ENCODE assay signal across 9 mouse cellular contexts in genomic region chr6:136010290-136011037, GRCm38 (mm10).
DNase-seq lines count a peak whose midpoint lies in the region; ATAC-seq and TF ChIP-seq lines count a peak whose summit lies in the region.
"Had no signal": no experiment of that assay in that cellular context is flagged by ENCODE, and none has a peak within 500 bp of the region (broad histone marks: within the 10 kb centered on the region; RNA-seq: fewer than 3 reads in every experiment).

No protein-coding gene starts in this region.

- peak; percentile 24 for DNase-seq in hindbrain, embryonic 10.5 days (ENCODE audit: low spot score)
- DNase-seq in hindbrain, embryonic 14.5 days (ENCODE audit: low spot score), result no peak
- peak; percentile 10 for DNase-seq in urinary bladder, postnatal 14 days (ENCODE audit: low spot score)
- no peak for DNase-seq in urinary bladder, postnatal 10 days (ENCODE audit: low spot score)
- peak; percentile 55 for DNase-seq in limb, embryonic 14.5 days (ENCODE audit: low spot score)
- DNase-seq in heart, adult 2 months, result no peak
- no peak for DNase-seq in layer of hippocampus, adult 8-10 months (ENCODE audit: low spot score in 2 of 2)

- no peak for TF ChIP-seq CTCF in heart, adult 2 months (IDR thresholded peaks at IDR 0.05)

- peak overlapping the region; percentile 64 for H3K27ac ChIP-seq in hindbrain, embryonic 10.5 days
- H3K27ac ChIP-seq in hindbrain, embryonic 14.5 days, result no peak overlapping the region
- H3K27ac ChIP-seq in limb, embryonic 14.5 days (replicated peaks; ENCODE audit: low read depth, low read length), result 0 out of 2 replicates have a peak overlapping the region, but pooled peaks have one; percentile 9
- H3K27ac ChIP-seq in stomach, embryonic 14.5 days (ENCODE audit: low read length), result peak overlapping the region; percentile 61; the same call in 1 of the 2 replicates
- H3K27ac ChIP-seq in heart, adult 2 months, result no peak overlapping the region
- H3K27ac ChIP-seq: embryonic facial prominence, embryonic 12.5 days had no signal

- H3K9me3 ChIP-seq in hindbrain, embryonic 10.5 days, result no peaks in the 10 kb centered on the region
- H3K9me3 ChIP-seq in hindbrain, embryonic 14.5 days (ENCODE audit: control insufficient read depth, low read length), result no peaks in the 10 kb centered on the region
- no peaks in the 10 kb centered on the region for H3K9me3 ChIP-seq in limb, embryonic 14.5 days (ENCODE audit: control insufficient read depth, low read length)
- H3K9me3 ChIP-seq in stomach, embryonic 14.5 days (ENCODE audit: control insufficient read depth, low read depth, low read length), result no peaks in the 10 kb centered on the region
- H3K9me3 ChIP-seq: embryonic facial prominence, embryonic 12.5 days had no signal

- no peak overlapping the region for H3K4me3 ChIP-seq in hindbrain, embryonic 10.5 days
- no peak overlapping the region for H3K4me3 ChIP-seq in hindbrain, embryonic 14.5 days (replicated peaks; ENCODE audit: low read length)
- H3K4me3 ChIP-seq in limb, embryonic 14.5 days (replicated peaks; ENCODE audit: low read length), result no peak overlapping the region
- H3K4me3 ChIP-seq in stomach, embryonic 14.5 days (ENCODE audit: low read depth, low read length), result no peak overlapping the region
- H3K4me3 ChIP-seq in heart, adult 2 months, result no peak overlapping the region
- H3K4me3 ChIP-seq: embryonic facial prominence, embryonic 12.5 days had no signal

- intact Hi-C loops in heart, adult 2 months (cut with DNase I), result no loop called here

- TF ChIP-seq POLR2A in limb, embryonic 14.5 days (IDR thresholded peaks at IDR 0.05; ENCODE audit: borderline replicate concordance, extremely low read depth, insufficient read depth, insufficient read length), result no peak
- no peak for TF ChIP-seq POLR2A in heart, adult 2 months (IDR thresholded peaks at IDR 0.05; ENCODE audit: insufficient read depth, low read depth, low read length)

- no peaks in the 10 kb centered on the region for H3K36me3 ChIP-seq in hindbrain, embryonic 10.5 days
- no peaks in the 10 kb centered on the region for H3K36me3 ChIP-seq in hindbrain, embryonic 14.5 days (replicated peaks; ENCODE audit: control insufficient read depth, insufficient read depth)
- H3K36me3 ChIP-seq in limb, embryonic 14.5 days (ENCODE audit: control insufficient read depth, insufficient read depth, low read length), result no peaks in the 10 kb centered on the region
- H3K36me3 ChIP-seq in stomach, embryonic 14.5 days (ENCODE audit: control insufficient read depth, insufficient read depth, low read length), result no peaks in the 10 kb centered on the region
- no peaks in the 10 kb centered on the region for H3K36me3 ChIP-seq in heart, adult 2 months (ENCODE audit: control insufficient read depth, insufficient read depth, low read length)
- H3K36me3 ChIP-seq: embryonic facial prominence, embryonic 12.5 days had no signal

- no peak for ATAC-seq in hindbrain, embryonic 14.5 days (ENCODE audit: low FRiP score)
- ATAC-seq in limb, embryonic 14.5 days (ENCODE audit: low FRiP score, low read depth), result peak; percentile 75
- peak; percentile 46; the same call in 1 of the 2 replicates for ATAC-seq in stomach, embryonic 14.5 days (ENCODE audit: insufficient number of reproducible peaks, insufficient read depth, low FRiP score, low read depth)

- H3K9ac ChIP-seq in hindbrain, embryonic 14.5 days, result no peak overlapping the region
- H3K9ac ChIP-seq in limb, embryonic 14.5 days (ENCODE audit: low read depth, low read length, severe bottlenecking), result no peak overlapping the region
- H3K9ac ChIP-seq in stomach, embryonic 14.5 days (replicated peaks; ENCODE audit: low read depth, low read length), result no peak overlapping the region
- H3K9ac ChIP-seq in heart, adult 2 months (ENCODE audit: low read depth, low read length), result no peak overlapping the region
- H3K9ac ChIP-seq: embryonic facial prominence, embryonic 12.5 days had no signal

- peaks cover 11% of the 10 kb centered on the region for H3K4me1 ChIP-seq in hindbrain, embryonic 10.5 days (replicated peaks)
- H3K4me1 ChIP-seq in hindbrain, embryonic 14.5 days (replicated peaks; ENCODE audit: control insufficient read depth, insufficient read depth, low read length), result peaks cover 10% of the 10 kb centered on the region
- H3K4me1 ChIP-seq in limb, embryonic 14.5 days (ENCODE audit: control insufficient read depth, insufficient read depth, low read length), result 0 out of 2 replicates have a peak, but pooled peaks cover 5% of the 10 kb centered on the region
- peaks cover 12% of the 10 kb centered on the region; the same call in 1 of the 2 replicates for H3K4me1 ChIP-seq in stomach, embryonic 14.5 days (ENCODE audit: control insufficient read depth, insufficient read depth, low read length)
- no peaks in the 10 kb centered on the region for H3K4me1 ChIP-seq in heart, adult 2 months (ENCODE audit: control insufficient read depth, insufficient read depth, low read length)

- H3K27me3 ChIP-seq in hindbrain, embryonic 10.5 days (ENCODE audit: insufficient read depth, poor library complexity, severe bottlenecking), result no peaks in the 10 kb centered on the region
- H3K27me3 ChIP-seq in hindbrain, embryonic 14.5 days (ENCODE audit: control insufficient read depth, insufficient read depth, low read length), result no peaks in the 10 kb centered on the region
- no peaks in the 10 kb centered on the region for H3K27me3 ChIP-seq in limb, embryonic 14.5 days (ENCODE audit: control insufficient read depth, insufficient read depth, low read length)
- no peaks in the 10 kb centered on the region for H3K27me3 ChIP-seq in stomach, embryonic 14.5 days (ENCODE audit: control insufficient read depth, insufficient read depth, low read length)
- H3K27me3 ChIP-seq in heart, adult 2 months (ENCODE audit: control insufficient read depth, insufficient read depth, low read length), result no peaks in the 10 kb centered on the region
- H3K27me3 ChIP-seq: embryonic facial prominence, embryonic 12.5 days had no signal

- 43% methylated on average over 7 of the region's 7 CpGs for whole genome bisulfite sequencing in hindbrain, embryonic 10.5 days
- 22% methylated on average over 7 of the region's 7 CpGs for WGBS in hindbrain, embryonic 14.5 days
- WGBS in limb, embryonic 14.5 days, result 33% methylated on average over 7 of the region's 7 CpGs
- 31% methylated on average over 7 of the region's 7 CpGs for WGBS in stomach, embryonic 14.5 days
- WGBS in heart, adult 2 months, result 54% methylated on average over 7 of the region's 7 CpGs

- no peak overlapping the region for H3K4me2 ChIP-seq in hindbrain, embryonic 14.5 days (replicated peaks)
- no peak overlapping the region for H3K4me2 ChIP-seq in limb, embryonic 14.5 days (replicated peaks; ENCODE audit: low read depth, low read length, severe bottlenecking)
- no peak overlapping the region for H3K4me2 ChIP-seq in stomach, embryonic 14.5 days (replicated peaks; ENCODE audit: low read depth, low read length)
- H3K4me2 ChIP-seq: embryonic facial prominence, embryonic 12.5 days had no signal

- no peak for TF ChIP-seq EP300 in heart, adult 2 months (IDR thresholded peaks at IDR 0.05; ENCODE audit: insufficient read depth, low read depth, low read length)

- H3K79me2 ChIP-seq in heart, adult 2 months (replicated peaks; ENCODE audit: control insufficient read depth, insufficient read depth, low read length), result no peaks in the 10 kb centered on the region

Comparison
In these comparisons a context has a peak if more than half of its experiments do, and no peak if none do; other contexts are left out.
1. DNase-seq: peak in hindbrain, embryonic 10.5 days (single experiment), urinary bladder, postnatal 14 days (single experiment) and limb, embryonic 14.5 days (single experiment); none in hindbrain, embryonic 14.5 days (single experiment), urinary bladder, postnatal 10 days (single experiment), heart, adult 2 months (0 of 2) and layer of hippocampus, adult 8-10 months (0 of 2).
2. H3K27ac ChIP-seq: peak in hindbrain, embryonic 10.5 days (single experiment), limb, embryonic 14.5 days (single experiment) and stomach, embryonic 14.5 days (single experiment); none in hindbrain, embryonic 14.5 days (single experiment) and heart, adult 2 months (single experiment).